Mouse (Mus musculus): Measurements from ENCODE around the gene Nras. TPM values are rescaled to one million over a fixed set of nuclear protein-coding genes. Genes with fewer than 3 reads are reported as not detected.

Nras gene
- polyA plus RNA-seq, 1 experiment from 2014 or later, result 124 TPM

- no peak overlapping the region for H3K27ac ChIP-seq
- no peaks in the 10 kb centered on the region for H3K27me3 ChIP-seq
- H3K9me3 ChIP-seq, result no peaks in the 10 kb centered on the region
- ATAC-seq, result no peak
- H3K4me3 ChIP-seq (replicated peaks), result no peak overlapping the region
- H3K9ac ChIP-seq (replicated peaks), result no peak overlapping the region
- no peak overlapping the region for H3K4me2 ChIP-seq (replicated peaks)
- peaks cover 48% of the 10 kb centered on the region for H3K36me3 ChIP-seq
- 96% methylated on average over 6 of the region's 6 CpGs for WGBS
- no peaks in the 10 kb centered on the region for H3K4me1 ChIP-seq (replicated peaks)
Measured at GRCm38 (mm10) chr3:103068971-103069370, 10.9 kb downstream of the Nras start.

- 82% methylated on average over 5 of the region's 5 CpGs for WGBS
Measured at GRCm38 (mm10) chr3:103073771-103074170, 15.7 kb downstream of the Nras start, which contains the start of gene Ampd1. Ampd1 (plus strand) TSS chr3:103074014.

DNA sequence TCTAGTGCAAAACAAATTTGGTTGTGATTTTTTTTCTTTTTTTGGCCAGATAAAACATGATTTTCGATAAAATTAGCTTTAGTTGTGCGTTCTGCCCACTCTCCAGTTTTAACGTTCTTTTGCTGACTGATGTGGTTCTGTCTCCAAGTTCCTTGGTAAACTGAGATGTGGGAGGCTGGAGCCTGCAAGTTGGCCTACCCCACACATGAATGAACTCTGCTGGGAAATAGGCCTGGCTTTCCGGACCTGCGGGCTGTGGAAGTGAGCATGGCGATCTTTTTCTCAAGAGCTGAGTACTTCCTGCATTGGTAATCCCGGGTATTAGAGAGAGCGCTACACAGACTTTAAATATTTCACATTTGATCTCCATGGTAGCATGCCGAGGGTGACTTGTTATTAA is 17.8 kb downstream of the Nras start:
- H3K4me1 ChIP-seq (replicated peaks), result no peaks in the 10 kb centered on the region
- H3K9ac ChIP-seq (replicated peaks), result no peak overlapping the region
- no peak overlapping the region for H3K27ac ChIP-seq
- WGBS, result 88% methylated on average over 9 of the region's 9 CpGs
- no peaks in the 10 kb centered on the region for H3K36me3 ChIP-seq
- H3K4me2 ChIP-seq (replicated peaks), result no peak overlapping the region
- no peak for ATAC-seq
- no peaks in the 10 kb centered on the region for H3K9me3 ChIP-seq
- no peak overlapping the region for H3K4me3 ChIP-seq (replicated peaks)
- H3K27me3 ChIP-seq, result no peaks in the 10 kb centered on the region

More at GRCm38 (mm10) chr3:103073771-103074170, 15.7 kb downstream of the Nras start, which contains the start of gene Ampd1:
- Histone ChIP-seq H3K36me3 (peaks cover 7% of the 10 kb centered on the region), H3K27me3 (no peaks in the 10 kb centered on the region), H3K27ac (no peak within 1 kb of the TSS), H3K9ac (replicated peaks) (no peak within 1 kb of the TSS), H3K4me1 (replicated peaks) (no peaks in the 10 kb centered on the region), H3K9me3 (no peaks in the 10 kb centered on the region), H3K4me2 (replicated peaks) (no peak within 1 kb of the TSS), H3K4me3 (replicated peaks) (no peak within 1 kb of the TSS)
- ATAC-seq, result no peak

GRCm38 (mm10) chr3:103076476-103076875 is 18.4 kb downstream of the Nras start:
- Histone ChIP-seq H3K27ac (no peak overlapping the region), H3K4me3 (replicated peaks) (no peak overlapping the region), H3K9me3 (no peaks in the 10 kb centered on the region), H3K27me3 (no peaks in the 10 kb centered on the region), H3K36me3 (no peaks in the 10 kb centered on the region), H3K4me1 (replicated peaks) (no peaks in the 10 kb centered on the region), H3K4me2 (replicated peaks) (no peak overlapping the region), H3K9ac (replicated peaks) (no peak overlapping the region)
- ATAC-seq, result no peak
- WGBS, result 92% methylated on average over 9 of the region's 9 CpGs

DNA sequence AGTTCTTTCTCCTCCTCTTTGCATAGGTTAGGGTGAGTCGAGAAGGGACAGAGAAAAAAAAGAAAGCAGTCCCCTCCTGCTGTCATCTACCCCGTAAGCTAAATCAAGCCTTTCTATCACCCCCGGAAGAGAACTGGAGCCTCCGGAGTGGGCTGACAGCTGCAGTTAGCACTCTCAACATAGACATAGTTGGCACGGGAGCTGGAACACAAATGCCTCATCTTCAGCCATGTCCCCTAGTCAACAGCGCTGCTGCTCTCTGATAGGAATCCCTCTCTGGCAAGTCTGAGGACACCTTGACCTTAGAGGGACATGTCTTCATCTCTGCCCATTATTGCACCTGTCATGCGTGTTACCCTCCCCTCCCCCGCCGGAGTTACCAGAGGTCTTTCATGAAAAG is 21.2 kb downstream of the Nras start:
- H3K36me3 ChIP-seq, result no peaks in the 10 kb centered on the region
- no peak for ATAC-seq
- no peak overlapping the region for H3K4me2 ChIP-seq (replicated peaks)
- H3K4me3 ChIP-seq (replicated peaks), result no peak overlapping the region
- no peaks in the 10 kb centered on the region for H3K4me1 ChIP-seq (replicated peaks)
- no peaks in the 10 kb centered on the region for H3K27me3 ChIP-seq
- WGBS, result 85% methylated on average over 9 of the region's 9 CpGs
- no peak overlapping the region for H3K27ac ChIP-seq
- no peak overlapping the region for H3K9ac ChIP-seq (replicated peaks)
- H3K9me3 ChIP-seq, result no peaks in the 10 kb centered on the region

DNA sequence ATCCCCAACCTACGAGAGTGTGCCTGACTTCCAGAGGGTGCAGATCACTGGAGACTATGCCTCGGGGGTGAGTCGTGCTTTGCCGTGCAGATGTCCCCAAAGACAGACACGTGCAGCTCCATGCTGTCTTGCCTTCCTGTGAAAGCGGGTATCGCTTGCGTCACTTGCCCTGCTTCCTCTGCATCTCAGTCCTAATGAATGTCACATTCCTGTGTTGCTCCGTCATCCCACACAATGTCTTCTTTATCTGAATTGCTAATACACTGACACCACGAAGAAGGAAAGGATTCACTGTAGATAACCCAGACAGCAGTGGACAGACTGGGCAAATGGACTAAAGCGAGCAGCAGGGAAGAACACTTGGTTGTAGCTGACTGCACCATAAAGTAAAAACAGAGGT is 23.0 kb downstream of the Nras start:
- ATAC-seq, result no peak
- Histone ChIP-seq H3K4me1 (replicated peaks) (no peaks in the 10 kb centered on the region), H3K36me3 (no peaks in the 10 kb centered on the region), H3K9ac (replicated peaks) (no peak overlapping the region), H3K4me3 (replicated peaks) (no peak overlapping the region), H3K4me2 (replicated peaks) (no peak overlapping the region), H3K9me3 (no peaks in the 10 kb centered on the region), H3K27me3 (no peaks in the 10 kb centered on the region), H3K27ac (no peak overlapping the region)
- whole genome bisulfite sequencing, result 71% methylated on average over 11 of the region's 11 CpGs

GRCm38 (mm10) chr3:103081861-103082453 is 23.9 kb downstream of the Nras start:
- no peak for ATAC-seq
- no peak overlapping the region for H3K27ac ChIP-seq
- no peak overlapping the region for H3K4me2 ChIP-seq (replicated peaks)
- no peaks in the 10 kb centered on the region for H3K9me3 ChIP-seq
- H3K27me3 ChIP-seq, result no peaks in the 10 kb centered on the region
- no peak overlapping the region for H3K4me3 ChIP-seq (replicated peaks)
- H3K36me3 ChIP-seq, result no peaks in the 10 kb centered on the region
- no peak overlapping the region for H3K9ac ChIP-seq (replicated peaks)
- WGBS, result 89% methylated on average over 17 of the region's 17 CpGs
- no peaks in the 10 kb centered on the region for H3K4me1 ChIP-seq (replicated peaks)

GRCm38 (mm10) chr3:103082761-103083160 is 24.7 kb downstream of the Nras start:
- no peak overlapping the region for H3K4me2 ChIP-seq (replicated peaks)
- no peak overlapping the region for H3K9ac ChIP-seq (replicated peaks)
- ATAC-seq, result no peak
- H3K9me3 ChIP-seq, result no peaks in the 10 kb centered on the region
- WGBS, result 95% methylated on average over 5 of the region's 5 CpGs
- no peaks in the 10 kb centered on the region for H3K4me1 ChIP-seq (replicated peaks)
- H3K36me3 ChIP-seq, result no peaks in the 10 kb centered on the region
- no peak overlapping the region for H3K4me3 ChIP-seq (replicated peaks)
- no peak overlapping the region for H3K27ac ChIP-seq
- no peaks in the 10 kb centered on the region for H3K27me3 ChIP-seq

DNA sequence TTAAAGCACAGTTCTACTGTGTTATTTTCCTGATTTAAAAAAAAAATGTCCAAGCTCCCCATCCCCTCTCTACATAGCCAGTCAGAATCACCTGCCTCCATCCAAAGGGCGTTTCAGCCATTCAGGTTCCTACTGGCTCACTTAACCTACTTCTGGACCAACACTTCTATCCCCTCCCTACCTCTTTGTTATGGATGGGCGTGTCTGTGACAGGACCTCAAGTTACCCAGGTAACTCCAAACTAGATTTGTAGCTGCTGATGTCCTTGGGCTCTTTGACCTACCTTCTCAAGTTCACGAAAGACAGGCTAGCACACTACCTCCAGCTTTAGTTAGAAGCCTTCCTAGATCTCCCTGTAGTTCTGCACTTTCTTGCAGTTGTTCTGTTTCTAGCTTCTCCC is 27.9 kb downstream of the Nras start:
- Histone ChIP-seq H3K27ac (no peak overlapping the region), H3K36me3 (no peaks in the 10 kb centered on the region), H3K4me3 (replicated peaks) (no peak overlapping the region), H3K4me1 (replicated peaks) (no peaks in the 10 kb centered on the region), H3K9ac (replicated peaks) (no peak overlapping the region), H3K27me3 (no peaks in the 10 kb centered on the region), H3K4me2 (replicated peaks) (no peak overlapping the region), H3K9me3 (no peaks in the 10 kb centered on the region)
- no peak for ATAC-seq
- 78% methylated on average over 3 of the region's 3 CpGs for WGBS

- Histone ChIP-seq H3K36me3 (no peaks in the 10 kb centered on the region), H3K4me3 (replicated peaks) (no peak overlapping the region), H3K4me2 (replicated peaks) (no peak overlapping the region), H3K9ac (replicated peaks) (no peak overlapping the region), H3K4me1 (replicated peaks) (no peaks in the 10 kb centered on the region), H3K27me3 (no peaks in the 10 kb centered on the region), H3K9me3 (no peaks in the 10 kb centered on the region), H3K27ac (no peak overlapping the region)
- WGBS, result 93% methylated on average over 2 of the region's 2 CpGs
- no peak for ATAC-seq
Measured at GRCm38 (mm10) chr3:103091753-103092152, 33.7 kb downstream of the Nras start.

GRCm38 (mm10) chr3:103098662-103099061 is 40.6 kb downstream of the Nras start:
- no peak for ATAC-seq
- WGBS, result 74% methylated on average over 23 of the region's 23 CpGs
- H3K27ac ChIP-seq, result no peak overlapping the region
- H3K4me1 ChIP-seq (replicated peaks), result peaks cover 15% of the 10 kb centered on the region
- H3K27me3 ChIP-seq, result peaks cover 23% of the 10 kb centered on the region
- no peak overlapping the region for H3K4me2 ChIP-seq (replicated peaks)
- no peak overlapping the region for H3K4me3 ChIP-seq (replicated peaks)
- H3K9ac ChIP-seq (replicated peaks), result no peak overlapping the region
- H3K36me3 ChIP-seq, result no peaks in the 10 kb centered on the region
- H3K9me3 ChIP-seq, result no peaks in the 10 kb centered on the region

DNA sequence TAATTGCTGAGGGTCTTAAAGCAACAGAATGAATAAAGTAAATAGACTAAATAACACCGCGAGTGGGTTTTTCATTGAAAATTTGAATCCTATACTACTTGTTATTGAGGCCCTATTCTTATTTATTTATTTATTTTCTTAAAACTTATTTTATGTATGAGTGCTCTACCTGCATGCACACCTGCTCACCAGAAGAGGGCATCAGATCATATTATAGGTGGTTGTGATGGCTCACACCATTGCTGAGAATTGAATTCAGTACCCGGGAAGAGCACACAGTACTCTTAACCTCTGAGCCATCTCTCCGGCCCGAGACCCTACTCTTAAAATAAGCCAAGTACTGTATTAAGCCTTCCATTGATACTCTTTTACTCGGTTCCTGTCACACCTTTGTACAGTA is 41.6 kb downstream of the Nras start:
- Histone ChIP-seq H3K4me3 (replicated peaks) (no peak overlapping the region), H3K36me3 (no peaks in the 10 kb centered on the region), H3K27ac (no peak overlapping the region), H3K4me1 (replicated peaks) (peaks cover 15% of the 10 kb centered on the region), H3K9me3 (no peaks in the 10 kb centered on the region), H3K9ac (replicated peaks) (no peak overlapping the region), H3K4me2 (replicated peaks) (no peak overlapping the region), H3K27me3 (peaks cover 31% of the 10 kb centered on the region)
- ATAC-seq, result no peak
- 90% methylated on average over 6 of the region's 6 CpGs for WGBS

DNA sequence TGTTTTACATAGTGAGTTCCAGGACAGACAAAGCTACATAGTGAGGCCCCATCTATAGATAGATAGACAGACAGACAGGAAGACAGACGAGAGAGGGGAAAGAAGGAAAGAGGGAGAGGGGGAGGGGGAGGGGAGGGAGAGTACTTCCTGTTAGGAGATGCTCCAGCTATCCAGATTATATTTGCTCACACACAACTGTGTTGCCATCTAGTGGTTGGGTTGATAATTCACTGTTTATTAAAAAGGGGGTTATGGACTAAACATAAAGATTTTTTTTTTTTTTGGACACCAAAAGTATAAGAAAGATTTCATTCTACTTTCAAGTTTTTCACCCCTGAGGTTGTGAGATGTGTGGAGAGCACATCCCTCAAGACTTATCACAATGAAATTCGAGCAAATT is 42.6 kb downstream of the Nras start:
- 70% methylated on average over 2 of the region's 2 CpGs for WGBS
- Histone ChIP-seq H3K27me3 (peaks cover 33% of the 10 kb centered on the region), H3K4me2 (replicated peaks) (no peak overlapping the region)

More for the DNA sequence above, 42.6 kb downstream of the Nras start:
- ATAC-seq, result no peak
- Histone ChIP-seq H3K27ac (no peak overlapping the region), H3K9me3 (no peaks in the 10 kb centered on the region), H3K36me3 (no peaks in the 10 kb centered on the region), H3K4me3 (replicated peaks) (no peak overlapping the region), H3K4me1 (replicated peaks) (peaks cover 15% of the 10 kb centered on the region), H3K9ac (replicated peaks) (no peak overlapping the region)
